Mouse (Mus musculus): ENCODE results near the gene Il1r2. TPM values are rescaled to one million over a fixed set of nuclear protein-coding genes. Genes with fewer than 3 reads are reported as not detected.

Gene Il1r2
- under 1 TPM; 0.39 to 0.45 TPM for total RNA-seq (2021)
- long read RNA-seq, experiment 1 = 0 reads
- long read RNA-seq, experiment 2 = 0 reads

DNA sequence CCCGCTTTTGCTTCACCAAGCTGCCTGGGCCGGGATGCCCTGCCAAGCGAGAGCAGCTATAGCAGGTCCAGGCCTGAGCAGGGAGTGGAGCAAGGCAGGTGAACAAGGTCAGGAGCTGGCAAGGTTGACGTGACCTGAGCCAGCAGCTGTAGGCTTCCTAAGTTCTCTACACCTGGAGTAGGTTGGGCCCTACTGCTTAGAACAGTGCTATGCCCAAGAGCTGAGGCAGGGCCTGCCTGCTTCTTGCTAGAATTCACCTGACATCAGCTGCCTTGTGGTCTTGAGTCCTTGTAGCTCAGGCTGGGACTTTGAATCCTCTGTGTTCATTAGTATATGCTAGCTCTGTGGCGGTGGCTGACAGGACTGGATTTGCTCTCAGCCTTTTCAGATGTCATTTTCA is at the start of gene Il1r2:
Gene Il1r2 (plus strand): TSS at position 301 of the 400 bp plus-strand sequence.
- intact Hi-C loops (cut with DNase I) = no loop called here
- DNase-seq = no peak

DNA sequence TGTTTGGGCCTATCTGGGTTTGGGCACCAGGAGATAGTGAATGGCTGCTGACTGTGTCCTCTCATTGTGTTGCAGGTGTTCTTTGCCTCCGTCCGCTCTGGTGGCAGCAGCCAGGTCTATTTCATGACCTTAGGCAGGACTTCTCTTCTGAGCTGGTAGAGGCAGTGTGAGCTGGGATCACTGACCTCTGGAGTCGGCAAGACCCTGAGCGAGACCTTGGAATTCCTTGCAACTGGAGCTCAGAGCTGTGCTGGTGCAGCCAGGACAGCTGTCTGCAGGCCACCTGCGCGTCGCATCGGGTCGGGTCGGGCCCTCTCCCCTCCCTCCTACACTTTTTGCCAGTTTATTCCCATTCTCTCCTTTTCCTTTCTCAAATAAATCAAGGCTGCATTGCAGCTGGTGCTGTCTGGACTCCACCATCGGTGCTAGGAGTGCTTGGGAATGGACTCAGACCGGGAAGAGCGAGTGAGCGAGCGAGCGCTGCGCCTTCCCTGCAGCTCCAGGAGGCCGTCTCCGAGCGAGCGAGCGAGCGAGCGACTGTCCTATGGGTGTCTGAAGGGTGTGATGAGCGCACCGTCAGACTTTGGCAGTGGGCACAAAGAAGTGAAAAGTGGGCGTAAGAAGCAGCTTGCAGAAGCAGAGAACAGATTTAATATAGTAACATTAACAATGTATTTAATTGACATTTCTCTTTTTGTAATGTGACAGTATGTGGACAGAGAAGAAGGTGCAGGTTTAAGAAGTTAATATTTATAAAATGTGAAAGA is 49.1 kb upstream of the Il1r2 start:
- DNase-seq = no peak
- intact Hi-C loops (cut with DNase I) = loop anchor here (10.0 kb wide), 1 partner anchor 350 kb away; no protein-coding TSS in a partner anchor

DNA sequence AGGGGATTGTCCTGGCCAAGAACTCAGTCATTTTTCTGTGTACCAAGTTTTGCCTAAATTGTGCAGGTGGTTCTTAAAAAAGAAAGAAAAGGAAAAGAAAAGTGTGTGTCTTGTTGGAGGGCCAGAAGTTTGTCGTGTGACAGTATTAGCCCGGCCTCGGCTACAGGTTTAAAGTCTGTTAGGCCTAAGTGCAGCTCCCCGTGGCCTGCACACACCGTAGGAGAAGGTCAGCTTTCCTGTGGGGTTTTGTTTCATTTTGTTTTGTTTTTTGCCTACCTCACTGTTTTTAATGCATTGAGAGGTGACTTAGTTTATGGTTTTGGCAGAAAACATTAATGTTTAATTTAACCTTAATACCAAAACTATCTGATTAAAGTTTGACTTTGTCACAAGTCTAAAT is 48.5 kb upstream of the Il1r2 start:
- intact Hi-C loops (cut with DNase I) = loop anchor here (10.0 kb wide), 1 partner anchor 349 kb away; no protein-coding TSS in a partner anchor
- DNase-seq = no peak

DNA sequence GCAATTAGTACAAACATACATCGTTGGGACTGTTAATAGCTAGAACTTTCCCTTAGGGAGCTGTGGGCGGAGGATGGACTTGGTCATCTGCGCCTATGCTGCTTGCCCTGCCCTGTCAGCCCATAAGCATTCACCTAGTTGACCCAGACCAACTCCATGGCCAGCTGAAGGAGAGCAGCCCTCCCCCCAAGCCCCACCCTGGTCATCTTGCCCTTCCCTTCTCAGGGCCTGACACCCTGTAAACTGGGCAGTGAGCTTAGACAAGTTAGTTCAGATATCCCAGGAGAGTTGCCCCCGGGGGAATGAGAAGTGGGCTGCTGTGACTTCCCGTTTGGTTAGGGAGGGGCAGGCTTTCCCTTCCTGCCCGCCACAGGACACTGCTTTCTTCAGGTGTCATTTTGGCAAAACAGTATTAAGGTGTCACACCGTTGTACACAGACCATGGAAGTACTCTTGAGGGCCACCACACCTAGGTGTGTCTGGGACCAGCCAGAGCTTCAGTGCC is 46.7 kb upstream of the Il1r2 start:
- DNase-seq = no peak
- intact Hi-C loops (cut with DNase I) = loop anchor here (10.0 kb wide), 1 partner anchor 348 kb away; no protein-coding TSS in a partner anchor

DNA sequence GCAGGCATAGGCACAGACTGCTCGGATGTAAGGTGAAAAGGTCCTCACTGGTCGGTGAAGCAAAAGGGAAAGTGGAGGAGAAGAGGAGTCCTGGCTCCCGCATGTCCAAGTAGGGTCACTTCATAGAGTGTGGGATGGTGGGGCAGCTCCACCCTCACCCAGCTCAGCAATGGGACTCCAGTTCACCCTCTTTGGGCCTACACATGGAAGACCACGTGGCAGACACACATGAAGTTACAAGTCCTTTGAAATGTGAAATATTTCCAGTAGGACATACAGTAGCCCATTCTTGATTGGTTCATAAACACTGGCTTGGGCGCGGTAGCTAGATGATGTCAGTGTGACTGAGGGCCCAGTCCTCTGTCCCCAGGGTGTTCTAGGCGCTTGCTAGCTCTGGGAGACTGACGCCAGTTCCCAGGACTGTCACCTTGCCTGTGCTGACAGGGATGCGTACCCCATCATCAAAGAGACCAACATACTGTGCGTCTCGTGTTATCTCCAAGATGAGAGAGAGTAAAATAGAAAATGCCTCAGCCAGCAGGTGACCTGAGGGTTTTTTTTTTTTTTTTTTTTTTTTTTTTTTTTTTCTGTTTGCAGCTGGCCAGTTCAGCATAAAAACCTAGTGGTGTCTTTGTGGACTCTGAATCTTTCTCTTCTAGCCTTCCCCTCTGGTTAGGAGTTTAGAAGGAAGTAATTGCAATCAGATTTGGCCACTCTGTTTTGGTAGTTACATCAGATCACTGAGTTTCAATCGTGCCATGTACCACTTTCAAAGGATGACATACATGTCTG is 45.5 kb upstream of the Il1r2 start:
- peak in 1 of 2 experiments; percentile 29 for DNase-seq
- intact Hi-C loops (cut with DNase I) = loop anchor here (10.0 kb wide), 1 partner anchor 346 kb away; no protein-coding TSS in a partner anchor

DNA sequence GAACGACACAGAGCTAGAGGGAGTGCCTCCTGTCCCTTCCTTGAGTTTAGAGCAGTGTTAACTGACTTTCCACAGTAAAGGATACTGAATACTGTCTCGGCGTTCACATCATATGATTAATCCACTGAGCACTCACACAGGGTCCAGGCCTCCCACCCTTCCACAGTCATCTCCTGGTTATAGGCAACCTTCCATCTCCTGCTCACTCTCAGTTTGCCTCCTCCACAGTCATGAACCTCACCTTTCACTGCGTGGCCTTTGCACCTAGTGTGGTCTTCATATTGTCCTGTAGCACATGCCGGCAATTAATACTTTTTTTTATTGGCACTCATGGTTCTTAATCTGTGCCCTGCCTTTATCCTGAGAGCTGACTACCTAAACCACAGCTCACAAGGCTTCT is 44.3 kb upstream of the Il1r2 start:
- intact Hi-C loops (cut with DNase I) = loop anchor here (10.0 kb wide), 1 partner anchor 345 kb away; no protein-coding TSS in a partner anchor
- DNase-seq = no peak

DNA sequence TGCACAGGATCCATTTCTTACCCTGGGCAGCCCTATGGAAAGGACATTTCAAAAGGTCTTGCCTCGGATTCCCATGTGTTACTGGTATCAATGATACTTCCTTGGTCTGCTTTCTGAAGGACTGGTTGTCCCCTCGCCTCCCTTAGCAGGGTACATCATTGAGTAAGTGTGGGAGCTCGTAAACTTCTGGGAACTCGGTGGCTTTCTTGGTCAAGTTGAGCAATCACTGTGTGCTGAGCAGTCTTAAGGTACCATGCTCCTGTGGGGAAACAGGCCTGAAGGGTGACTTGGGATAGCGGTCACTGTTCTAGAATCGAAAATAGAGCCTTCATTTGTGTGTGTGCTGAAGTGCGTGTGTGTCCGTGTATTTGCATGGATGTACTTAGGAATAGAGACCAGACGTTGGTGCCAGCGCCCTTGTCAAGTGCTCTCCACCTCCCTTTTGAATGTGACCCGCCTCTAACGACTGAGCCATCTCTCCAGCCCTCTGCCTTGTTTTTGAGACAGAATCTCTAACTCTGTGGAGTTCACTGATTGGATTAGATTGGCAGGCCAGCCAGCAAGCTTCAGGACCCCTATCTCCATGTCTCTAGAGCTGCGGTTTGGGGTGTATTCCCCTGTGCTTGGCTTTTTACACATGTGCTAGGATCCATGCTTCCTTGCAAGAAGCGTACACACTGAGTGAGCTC is 43.4 kb upstream of the Il1r2 start:
- intact Hi-C loops (cut with DNase I) = no loop called here
- DNase-seq = no peak

DNA sequence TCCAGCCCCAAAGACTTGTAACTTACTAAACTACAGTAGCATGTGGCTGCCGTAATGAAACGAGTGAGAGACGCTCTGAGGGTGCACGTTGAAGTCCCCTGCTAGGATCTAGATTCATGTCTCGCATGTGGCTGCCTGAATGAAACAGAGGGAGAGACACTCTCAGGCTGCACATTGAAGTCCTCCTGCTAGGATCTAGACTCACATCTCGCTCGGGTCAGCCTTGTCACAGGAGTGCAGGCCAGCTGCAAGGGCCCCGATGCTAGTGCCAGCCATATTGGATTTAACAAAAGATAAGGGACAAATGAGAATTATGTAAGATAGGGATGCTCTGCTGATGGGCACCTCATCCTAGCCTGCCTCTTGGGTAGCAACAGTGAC is 42.9 kb upstream of the Il1r2 start:
- intact Hi-C loops (cut with DNase I) = no loop called here
- DNase-seq = no peak

DNA sequence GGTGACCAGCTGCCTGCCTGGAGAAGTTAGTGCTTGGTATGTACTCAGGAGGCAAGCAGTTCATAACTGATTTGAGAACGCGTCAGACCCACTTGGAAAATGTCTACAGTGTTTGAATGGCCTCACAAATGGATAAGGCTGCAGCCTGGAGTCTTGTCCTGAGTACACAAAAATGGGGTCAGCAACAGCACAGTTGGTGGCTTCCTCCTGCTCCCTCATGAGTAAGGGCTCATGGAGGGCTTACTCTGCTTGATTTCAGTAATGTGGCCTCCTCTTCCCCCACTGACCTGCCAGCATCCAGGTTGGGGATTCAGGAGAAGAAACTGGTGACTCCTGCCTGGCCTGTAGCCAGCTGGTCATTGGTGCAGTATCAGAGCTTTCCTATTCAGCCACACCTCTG is 42.3 kb upstream of the Il1r2 start:
- intact Hi-C loops (cut with DNase I) = no loop called here
- no peak for DNase-seq

DNA sequence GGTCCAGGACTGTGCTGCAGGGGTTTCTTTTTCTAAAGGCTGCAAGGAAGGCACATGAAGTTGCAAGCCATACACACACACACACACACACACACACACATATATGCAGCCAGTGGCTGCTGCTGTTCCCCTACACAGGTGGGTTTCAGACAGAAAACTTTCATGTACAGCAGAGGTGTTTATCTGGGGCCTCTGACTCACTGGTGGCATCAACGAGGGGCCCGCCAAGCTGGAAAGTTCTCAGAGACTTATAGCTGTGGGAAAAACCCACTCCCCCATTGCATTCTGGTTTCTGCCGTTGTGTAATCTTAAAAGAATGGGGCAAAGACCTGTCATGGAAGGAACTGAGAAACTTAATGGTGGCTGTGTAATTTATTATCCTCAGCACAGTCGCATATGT is 40.6 kb upstream of the Il1r2 start:
- no peak for DNase-seq
- intact Hi-C loops (cut with DNase I) = no loop called here

DNA sequence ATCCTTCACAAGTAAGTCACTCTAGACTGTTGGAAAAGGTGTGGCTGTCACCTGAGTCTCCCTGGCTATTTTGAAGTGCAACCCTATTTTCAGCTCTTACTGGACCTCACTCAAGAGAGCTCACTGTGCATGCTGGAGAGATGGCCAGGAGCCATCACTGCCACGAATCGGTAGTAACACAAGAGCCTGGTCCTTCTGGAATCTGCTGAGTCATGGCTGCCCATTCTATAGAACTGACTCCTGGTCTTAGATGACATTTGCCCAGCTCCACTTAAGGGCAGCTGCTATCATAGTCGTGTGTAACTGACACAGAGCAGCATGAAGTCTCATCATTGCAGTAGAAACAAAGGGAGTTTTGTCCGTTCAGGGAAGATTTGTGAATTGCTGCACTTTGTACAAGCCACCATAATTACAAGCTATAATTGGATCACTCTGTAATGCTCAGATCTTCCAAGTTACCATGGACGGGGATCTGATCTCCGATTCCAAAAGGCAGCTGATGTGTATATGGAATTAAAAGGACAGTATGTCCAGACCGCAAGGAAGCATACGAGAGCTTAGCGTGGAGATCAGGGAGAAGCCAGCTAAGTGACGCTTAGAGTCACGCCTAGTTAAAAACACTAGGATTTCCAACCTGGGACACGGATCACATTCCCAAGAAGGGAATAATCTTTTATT is 40.0 kb upstream of the Il1r2 start:
- DNase-seq = peak; percentile 27 to 45
- intact Hi-C loops (cut with DNase I) = no loop called here

DNA sequence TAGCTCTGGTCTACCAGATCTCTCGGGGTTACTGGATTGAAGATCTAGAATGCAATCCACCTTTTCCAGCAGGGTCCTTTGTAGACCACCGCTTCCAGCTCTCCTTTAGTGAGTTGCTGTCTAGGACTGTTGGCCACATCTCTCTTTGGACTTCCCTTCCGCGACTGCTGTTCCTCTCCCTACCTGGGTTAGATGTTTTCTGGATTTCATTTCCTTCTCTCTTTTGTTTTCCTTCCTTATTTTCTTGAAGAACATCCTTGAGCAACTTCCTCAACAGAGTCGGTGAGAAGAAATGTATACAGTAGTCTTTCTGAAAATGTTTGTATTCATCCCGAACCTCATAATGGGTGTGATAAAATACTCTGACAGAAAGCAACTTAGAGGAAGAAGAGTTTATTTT is 36.0 kb upstream of the Il1r2 start:
- intact Hi-C loops (cut with DNase I) = no loop called here
- no peak for DNase-seq

DNA sequence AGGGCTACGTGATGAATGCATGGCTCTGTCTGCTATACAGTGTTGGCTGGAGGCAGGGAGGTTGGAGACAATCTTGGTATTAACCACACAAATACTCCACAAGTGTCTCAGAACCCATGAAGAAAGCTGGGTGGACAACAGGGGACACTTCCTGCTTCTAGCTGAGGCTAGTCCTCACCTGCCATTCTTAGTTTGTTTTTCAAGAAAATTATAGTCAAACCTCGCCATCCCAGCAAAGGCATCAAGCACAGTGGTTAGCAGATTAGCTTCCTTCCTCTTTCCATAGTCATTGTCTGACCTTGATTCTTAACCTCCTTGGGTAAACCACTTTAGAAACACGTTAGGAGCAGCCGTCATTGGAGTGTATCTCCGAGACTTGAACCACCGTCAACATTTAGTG is 28.2 kb upstream of the Il1r2 start:
- no peak for DNase-seq
- intact Hi-C loops (cut with DNase I) = no loop called here

DNA sequence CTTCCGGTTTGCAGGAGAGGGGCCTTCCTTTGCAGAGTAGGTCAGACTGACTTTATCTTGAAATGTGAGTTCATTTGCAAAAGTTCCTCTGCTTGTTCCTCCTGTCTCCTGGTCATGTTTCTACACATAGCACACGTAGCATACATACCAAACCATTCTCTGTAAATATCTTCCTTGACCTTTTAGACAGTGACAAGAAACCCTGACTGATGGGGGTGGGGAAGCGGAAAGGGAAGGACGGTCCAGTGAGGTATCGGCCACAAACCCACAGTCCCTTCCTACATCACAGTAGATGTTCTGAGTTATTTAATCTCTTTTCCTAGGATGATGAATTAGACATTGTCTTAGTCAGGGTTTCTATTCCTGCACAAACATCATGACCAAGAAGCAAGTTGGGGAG is 27.3 kb upstream of the Il1r2 start:
- no peak for DNase-seq
- intact Hi-C loops (cut with DNase I) = no loop called here

DNA sequence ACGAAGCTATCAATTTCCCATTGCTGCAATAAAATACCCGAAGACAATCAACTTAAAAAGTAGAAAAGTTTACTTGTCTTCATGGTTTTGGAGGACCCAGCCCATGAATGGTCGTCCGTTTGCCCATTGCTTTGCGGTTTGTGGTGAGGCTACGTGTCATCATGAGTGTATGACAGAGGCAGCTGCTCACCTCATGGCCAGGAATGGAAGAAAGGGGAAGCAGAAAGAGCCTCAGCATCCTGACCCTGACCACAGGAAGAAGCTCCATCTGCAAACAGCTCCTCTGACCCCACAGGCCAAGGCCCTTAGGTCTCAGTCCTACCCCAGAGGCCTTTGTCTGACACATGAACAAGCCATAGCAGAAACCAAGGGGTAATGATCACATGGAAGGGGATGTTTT is 22.7 kb upstream of the Il1r2 start:
- intact Hi-C loops (cut with DNase I) = no loop called here
- DNase-seq = no peak

DNA sequence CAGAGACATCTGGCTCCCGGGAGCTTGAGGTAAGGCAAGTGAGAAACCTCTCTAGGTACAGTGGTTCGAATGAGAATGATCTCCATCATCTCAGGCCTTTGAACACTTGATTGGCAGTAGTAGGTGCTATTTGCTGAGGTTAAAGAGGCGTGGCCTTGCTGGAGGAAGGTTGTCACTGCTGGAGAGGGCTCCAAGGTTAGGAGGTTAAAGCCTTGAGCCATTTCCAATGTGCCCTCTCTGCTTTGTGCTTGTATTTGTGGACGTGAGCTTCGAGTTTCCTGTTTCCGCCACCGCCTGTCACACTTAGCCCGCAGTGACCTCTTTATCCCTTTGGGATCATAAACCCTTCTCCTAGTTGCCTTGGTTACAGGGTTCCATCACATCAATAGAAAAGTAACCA is 21.7 kb upstream of the Il1r2 start:
- no peak for DNase-seq
- intact Hi-C loops (cut with DNase I) = no loop called here

DNA sequence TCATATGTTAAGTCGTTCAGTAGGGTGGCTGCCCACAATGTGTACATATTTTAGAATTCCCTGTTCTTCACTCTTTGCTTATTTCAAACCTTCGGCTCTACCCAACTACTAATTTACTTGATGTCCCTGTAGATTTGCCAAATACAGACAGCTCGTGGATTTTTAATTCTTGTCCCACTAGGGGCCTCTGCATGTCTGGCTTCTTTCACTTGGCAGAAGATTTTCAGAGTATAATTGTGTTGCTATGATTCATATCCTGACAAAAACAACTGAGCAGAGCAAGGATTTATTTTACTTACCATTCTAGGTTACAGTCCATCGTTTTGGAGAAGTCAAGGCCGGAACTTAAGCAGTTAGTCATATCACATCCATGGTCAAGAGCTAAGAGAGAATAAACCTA is 20.8 kb upstream of the Il1r2 start:
- intact Hi-C loops (cut with DNase I) = no loop called here
- DNase-seq = no peak

DNA sequence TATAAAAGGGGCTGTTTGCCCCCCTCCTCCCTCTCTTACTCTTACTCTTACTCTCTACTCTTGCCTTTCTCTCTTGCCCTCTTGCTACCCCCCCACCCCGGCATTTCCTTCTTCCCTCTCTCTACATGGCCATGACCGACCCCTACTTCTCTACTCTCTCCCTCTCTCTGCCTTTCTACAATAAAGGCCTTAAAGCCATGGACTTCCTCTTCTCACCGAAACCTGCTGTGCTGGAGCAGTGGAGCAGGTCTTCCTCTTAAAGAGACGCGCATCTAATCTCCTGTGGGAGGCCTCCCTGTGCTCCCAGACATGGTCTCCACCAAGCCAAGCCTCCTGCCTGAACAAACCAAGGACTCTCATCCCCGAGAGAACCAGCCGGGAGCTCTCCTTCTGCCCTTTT is 18.8 kb upstream of the Il1r2 start:
- intact Hi-C loops (cut with DNase I) = no loop called here
- no peak for DNase-seq

DNA sequence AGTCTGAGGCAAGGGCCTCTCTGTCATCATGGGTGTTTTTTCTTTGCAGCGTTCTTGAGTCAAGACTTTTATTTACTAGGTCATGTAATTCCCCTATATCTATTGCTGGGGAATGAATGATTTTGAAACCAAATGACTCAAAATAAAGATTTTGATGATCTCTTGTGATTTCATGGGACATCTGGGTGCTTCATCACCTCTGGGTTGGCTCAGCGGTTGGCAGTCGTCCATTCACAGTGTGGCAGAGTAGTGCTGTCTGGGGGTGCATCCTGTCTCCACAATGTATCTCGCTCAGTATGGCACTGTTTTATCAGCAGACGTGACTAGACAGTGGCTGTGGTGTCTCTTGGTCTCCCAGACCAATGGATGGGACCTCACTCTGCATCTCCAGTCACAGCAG is 17.9 kb upstream of the Il1r2 start:
- no peak for DNase-seq
- intact Hi-C loops (cut with DNase I) = no loop called here

DNA sequence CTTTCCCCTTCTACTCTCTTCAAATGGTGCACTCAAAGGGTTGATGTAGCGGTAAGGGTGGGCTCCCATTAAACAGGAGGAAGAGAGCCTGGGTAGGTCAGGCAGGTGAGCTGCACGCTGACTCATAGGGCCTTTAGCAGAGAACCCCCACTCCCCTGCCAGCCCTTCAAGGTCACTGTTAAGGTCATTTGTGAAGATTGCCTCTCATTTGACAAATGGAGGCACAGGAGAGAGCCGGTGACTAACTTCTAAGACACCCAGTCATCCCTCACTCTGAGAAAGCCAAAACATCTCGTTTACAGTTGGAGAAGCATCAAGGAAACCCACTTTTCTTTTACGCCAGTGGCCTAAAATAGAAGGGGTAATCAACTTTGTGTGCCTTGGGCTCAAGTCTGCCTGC is 16.5 kb upstream of the Il1r2 start:
- intact Hi-C loops (cut with DNase I) = no loop called here
- no peak for DNase-seq
